Mouse (Mus musculus): ENCODE data around the gene Cox19. TPM values are rescaled to one million over a fixed set of nuclear protein-coding genes. Genes with fewer than 3 reads are reported as not detected.
"Not testable (repeated sequence)": the region's sequence is repeated elsewhere in the genome, so short reads cannot be mapped to it uniquely, and the experiment has no call there.

Gene Cox19
- polyA plus RNA-seq, 1 experiment from 2014 or later: 97.9 TPM

DNA sequence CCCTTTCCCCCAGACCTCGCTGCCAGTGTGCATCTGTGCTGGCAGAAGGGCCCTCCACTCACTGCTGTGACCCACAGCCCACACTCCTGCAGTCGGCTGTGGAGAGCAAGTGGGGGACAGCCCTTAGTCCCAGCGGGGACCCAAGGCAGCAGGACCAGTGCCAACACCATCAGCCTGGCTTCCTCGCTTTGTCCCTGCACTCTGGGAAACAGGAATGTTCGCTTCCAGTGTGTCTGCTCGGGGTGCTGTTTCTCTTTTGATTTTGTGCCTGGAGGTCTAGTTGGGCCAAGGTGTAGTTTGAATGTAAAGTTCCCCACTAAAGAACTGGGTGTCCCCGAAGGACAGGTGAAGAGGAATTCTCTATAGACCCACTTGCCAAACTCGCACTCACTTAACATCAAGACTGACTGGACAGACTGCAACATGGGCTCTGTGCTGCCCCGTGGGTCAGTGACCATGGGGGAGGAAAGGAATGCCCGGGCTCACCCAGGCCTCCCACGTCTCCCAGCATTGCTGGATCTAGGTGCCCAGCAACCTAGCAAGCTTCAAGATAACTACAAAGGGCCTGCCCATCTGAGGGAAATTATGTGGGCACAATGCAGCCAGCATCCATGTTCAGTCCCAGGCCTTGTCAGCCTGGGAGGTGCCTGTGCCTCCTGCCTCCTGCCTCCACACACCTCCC is 40.2 kb upstream of the Cox19 start:
- Histone ChIP-seq H3K36me3 (ENCODE audit: control insufficient read depth, insufficient read depth) (no peaks in the 10 kb centered on the region), H3K27me3 (replicated peaks; ENCODE audit: control insufficient read depth, insufficient read depth, low read length) (no peaks in the 10 kb centered on the region), H3K9me3 (ENCODE audit: control insufficient read depth, low read length) (no peaks in the 10 kb centered on the region), H3K4me1 (replicated peaks; ENCODE audit: control insufficient read depth, insufficient read depth, low read length) (peaks cover 3% of the 10 kb centered on the region), H3K9ac (replicated peaks; ENCODE audit: low read depth, low read length) (no peak overlapping the region), H3K4me3 (replicated peaks; ENCODE audit: low read length) (no peak overlapping the region), H3K4me2 (ENCODE audit: low read length) (no peak overlapping the region), H3K27ac (ENCODE audit: low read length) (peak overlapping the region; percentile 33; the same call in 1 of the 2 replicates)
- 75% methylated on average over 11 of the region's 11 CpGs for WGBS
- ATAC-seq: no peak

DNA sequence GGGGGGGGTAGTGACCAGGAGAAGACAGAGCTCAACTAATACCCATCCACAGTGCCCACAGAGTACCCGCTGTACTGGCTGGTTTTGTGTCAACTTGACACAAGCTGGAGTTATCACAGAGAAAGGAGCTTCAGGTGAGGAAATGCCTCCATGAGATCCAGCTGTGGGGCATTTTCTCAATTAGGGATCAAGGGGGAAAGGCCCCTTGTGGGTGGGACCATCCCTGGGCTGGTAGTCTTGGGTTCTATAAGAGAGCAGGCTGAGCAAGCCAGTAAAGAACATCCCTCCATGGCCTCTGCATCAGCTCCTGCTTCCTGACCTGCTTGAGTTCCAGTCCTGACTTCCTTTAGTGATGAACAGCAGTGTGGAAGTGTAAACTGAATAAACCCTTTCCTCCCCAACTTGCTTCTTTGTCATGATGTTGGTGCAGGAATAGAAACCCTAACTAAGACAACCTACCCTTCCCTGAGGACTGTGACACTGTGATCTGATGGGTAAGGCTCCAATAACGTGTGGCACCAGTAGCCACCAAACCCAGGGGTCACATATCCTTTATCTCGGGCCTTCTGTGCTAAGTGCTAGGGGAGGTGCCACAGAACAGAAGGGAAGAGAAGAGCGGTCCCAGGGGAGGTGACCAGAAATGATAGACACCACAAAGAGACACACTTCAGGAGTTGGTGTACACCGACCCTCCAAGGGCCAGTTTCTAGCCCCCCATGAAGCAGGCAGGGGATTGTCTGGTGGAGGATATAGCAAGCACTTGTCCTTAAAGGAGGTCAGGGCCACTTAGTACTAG is 39.3 kb upstream of the Cox19 start:
- H3K9ac ChIP-seq (replicated peaks; ENCODE audit: low read depth, low read length); ATAC-seq; H3K4me2 ChIP-seq (ENCODE audit: low read length); H3K4me3 ChIP-seq (replicated peaks; ENCODE audit: low read length); H3K36me3 ChIP-seq (ENCODE audit: control insufficient read depth, insufficient read depth); H3K27ac ChIP-seq (ENCODE audit: low read length); H3K9me3 ChIP-seq (ENCODE audit: control insufficient read depth, low read length); H3K27me3 ChIP-seq (replicated peaks; ENCODE audit: control insufficient read depth, insufficient read depth, low read length); H3K4me1 ChIP-seq (replicated peaks; ENCODE audit: control insufficient read depth, insufficient read depth, low read length): not testable (repeated sequence)
- WGBS: 80% methylated on average over 5 of the region's 5 CpGs

- Histone ChIP-seq H3K27me3 (replicated peaks; ENCODE audit: control insufficient read depth, insufficient read depth, low read length) (no peaks in the 10 kb centered on the region), H3K4me3 (replicated peaks; ENCODE audit: low read length) (no peak overlapping the region), H3K36me3 (ENCODE audit: control insufficient read depth, insufficient read depth) (no peaks in the 10 kb centered on the region), H3K4me1 (replicated peaks; ENCODE audit: control insufficient read depth, insufficient read depth, low read length) (peaks cover 3% of the 10 kb centered on the region), H3K9ac (replicated peaks; ENCODE audit: low read depth, low read length) (no peak overlapping the region), H3K4me2 (ENCODE audit: low read length) (no peak overlapping the region), H3K9me3 (ENCODE audit: control insufficient read depth, low read length) (no peaks in the 10 kb centered on the region), H3K27ac (ENCODE audit: low read length) (no peak overlapping the region)
- 37% methylated on average over 6 of the region's 6 CpGs for WGBS
- peak; percentile 71; the same call in 1 of the 2 replicates for ATAC-seq
These were observed 38.5 kb upstream of the Cox19 start for GRCm38 (mm10) chr5:139389676-139390061.

GRCm38 (mm10) chr5:139388694-139389675 is 37.8 kb upstream of the Cox19 start:
- no peaks in the 10 kb centered on the region for H3K36me3 ChIP-seq (ENCODE audit: control insufficient read depth, insufficient read depth)
- H3K4me3 ChIP-seq (replicated peaks; ENCODE audit: low read length): no peak overlapping the region
- peak; percentile 15; the same call in 1 of the 2 replicates for ATAC-seq
- no peak overlapping the region for H3K27ac ChIP-seq (ENCODE audit: low read length)
- H3K9ac ChIP-seq (replicated peaks; ENCODE audit: low read depth, low read length): no peak overlapping the region
- WGBS: 80% methylated on average over 17 of the region's 17 CpGs
- no peak overlapping the region for H3K4me2 ChIP-seq (ENCODE audit: low read length)
- H3K9me3 ChIP-seq (ENCODE audit: control insufficient read depth, low read length): no peaks in the 10 kb centered on the region
- peaks cover 3% of the 10 kb centered on the region for H3K4me1 ChIP-seq (replicated peaks; ENCODE audit: control insufficient read depth, insufficient read depth, low read length)
- H3K27me3 ChIP-seq (replicated peaks; ENCODE audit: control insufficient read depth, insufficient read depth, low read length): no peaks in the 10 kb centered on the region

GRCm38 (mm10) chr5:139388195-139388570 is 37.0 kb upstream of the Cox19 start:
- no peaks in the 10 kb centered on the region for H3K36me3 ChIP-seq (ENCODE audit: control insufficient read depth, insufficient read depth)
- 77% methylated on average over 4 of the region's 4 CpGs for WGBS
- no peak overlapping the region for H3K4me3 ChIP-seq (replicated peaks; ENCODE audit: low read length)
- no peaks in the 10 kb centered on the region for H3K27me3 ChIP-seq (replicated peaks; ENCODE audit: control insufficient read depth, insufficient read depth, low read length)
- H3K27ac ChIP-seq (ENCODE audit: low read length): no peak overlapping the region
- no peak overlapping the region for H3K9ac ChIP-seq (replicated peaks; ENCODE audit: low read depth, low read length)
- peaks cover 3% of the 10 kb centered on the region for H3K4me1 ChIP-seq (replicated peaks; ENCODE audit: control insufficient read depth, insufficient read depth, low read length)
- no peaks in the 10 kb centered on the region for H3K9me3 ChIP-seq (ENCODE audit: control insufficient read depth, low read length)
- no peak for ATAC-seq
- no peak overlapping the region for H3K4me2 ChIP-seq (ENCODE audit: low read length)

DNA sequence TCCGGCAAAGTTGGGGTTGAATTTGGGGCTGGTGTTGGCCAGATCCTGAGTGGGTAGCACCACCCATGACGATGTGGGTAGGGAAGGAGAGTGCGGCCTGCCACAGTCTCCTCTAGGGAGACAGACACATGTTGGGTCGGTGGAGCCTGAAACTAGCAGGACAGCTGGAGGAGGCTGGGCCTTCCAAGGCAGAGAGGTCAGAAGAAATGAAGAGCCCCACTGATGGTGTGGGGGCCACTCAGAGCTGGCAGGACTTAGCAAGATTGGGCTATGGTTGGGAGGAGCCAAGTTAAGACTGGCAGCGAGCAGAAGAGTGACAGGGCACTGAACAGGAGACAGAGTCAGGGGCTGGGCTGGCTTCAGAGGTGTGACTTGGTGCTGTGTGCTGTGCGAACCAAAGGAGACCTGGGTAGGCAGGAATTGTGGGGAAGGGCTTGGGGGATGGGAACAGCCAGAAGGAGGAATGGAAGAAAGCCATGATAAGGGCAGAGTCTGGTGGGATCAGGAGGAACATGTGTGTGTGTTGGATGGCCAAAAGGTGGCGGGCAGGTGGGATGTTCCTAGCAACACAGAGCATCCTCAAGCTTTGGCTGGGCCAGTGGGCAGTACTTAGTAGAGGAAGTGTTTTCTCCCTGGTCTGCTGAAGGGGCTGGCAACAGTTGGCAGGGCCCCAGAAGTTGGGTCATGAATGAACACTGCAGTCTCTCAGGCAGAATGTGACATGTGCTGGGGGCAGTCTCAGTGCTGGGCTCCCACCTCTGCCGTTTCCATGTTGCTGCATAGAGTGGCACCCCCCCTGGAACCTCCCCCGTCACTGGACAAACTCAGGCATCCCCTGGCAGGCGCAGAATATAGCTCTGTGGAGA is 36.3 kb upstream of the Cox19 start:
- 83% methylated on average over 10 of the region's 10 CpGs for WGBS
- 0 out of 2 replicates have a peak, but pooled peaks have one; percentile 21 for ATAC-seq
- no peak overlapping the region for H3K4me3 ChIP-seq (replicated peaks; ENCODE audit: low read length)
- no peaks in the 10 kb centered on the region for H3K9me3 ChIP-seq (ENCODE audit: control insufficient read depth, low read length)
- peaks cover 3% of the 10 kb centered on the region for H3K4me1 ChIP-seq (replicated peaks; ENCODE audit: control insufficient read depth, insufficient read depth, low read length)
- no peak overlapping the region for H3K4me2 ChIP-seq (ENCODE audit: low read length)
- H3K27me3 ChIP-seq (replicated peaks; ENCODE audit: control insufficient read depth, insufficient read depth, low read length): no peaks in the 10 kb centered on the region
- H3K36me3 ChIP-seq (ENCODE audit: control insufficient read depth, insufficient read depth): no peaks in the 10 kb centered on the region
- no peak overlapping the region for H3K27ac ChIP-seq (ENCODE audit: low read length)
- H3K9ac ChIP-seq (replicated peaks; ENCODE audit: low read depth, low read length): no peak overlapping the region

- Histone ChIP-seq H3K27ac (ENCODE audit: low read length) (no peak overlapping the region), H3K9me3 (ENCODE audit: control insufficient read depth, low read length) (no peaks in the 10 kb centered on the region), H3K4me3 (replicated peaks; ENCODE audit: low read length) (no peak overlapping the region), H3K36me3 (ENCODE audit: control insufficient read depth, insufficient read depth) (no peaks in the 10 kb centered on the region), H3K4me1 (replicated peaks; ENCODE audit: control insufficient read depth, insufficient read depth, low read length) (peaks cover 5% of the 10 kb centered on the region), H3K27me3 (replicated peaks; ENCODE audit: control insufficient read depth, insufficient read depth, low read length) (no peaks in the 10 kb centered on the region), H3K9ac (replicated peaks; ENCODE audit: low read depth, low read length) (no peak overlapping the region), H3K4me2 (ENCODE audit: low read length) (no peak overlapping the region)
- no peak for ATAC-seq
- 91% methylated on average over 5 of the region's 5 CpGs for WGBS
These were observed 34.8 kb upstream of the Cox19 start for GRCm38 (mm10) chr5:139386047-139386446.

DNA sequence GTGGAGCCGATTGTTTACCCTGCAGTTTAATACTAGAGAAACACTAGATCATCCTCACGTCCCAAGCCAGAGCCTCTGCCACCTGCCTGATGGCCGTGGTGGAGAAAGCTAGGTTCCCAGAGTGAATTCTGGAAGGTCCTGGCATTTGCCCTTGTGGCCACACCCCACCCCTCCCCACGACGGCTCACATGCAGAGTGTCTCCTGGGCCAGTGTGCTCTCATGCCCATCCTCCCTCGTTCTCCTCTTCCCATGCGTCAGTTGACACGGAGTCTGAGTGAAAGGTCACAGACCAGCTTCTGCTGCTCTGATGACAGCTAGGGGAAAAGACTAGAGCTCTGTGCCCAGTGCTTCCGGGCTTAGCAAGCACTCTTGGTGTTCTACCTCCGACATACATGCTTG is 33.3 kb upstream of the Cox19 start:
- no peak overlapping the region for H3K4me3 ChIP-seq (replicated peaks; ENCODE audit: low read length)
- no peaks in the 10 kb centered on the region for H3K27me3 ChIP-seq (replicated peaks; ENCODE audit: control insufficient read depth, insufficient read depth, low read length)
- ATAC-seq: no peak
- H3K4me2 ChIP-seq (ENCODE audit: low read length): no peak overlapping the region
- H3K9ac ChIP-seq (replicated peaks; ENCODE audit: low read depth, low read length): no peak overlapping the region
- H3K27ac ChIP-seq (ENCODE audit: low read length): no peak overlapping the region
- H3K9me3 ChIP-seq (ENCODE audit: control insufficient read depth, low read length): no peaks in the 10 kb centered on the region
- WGBS: 84% methylated on average over 10 of the region's 10 CpGs
- no peaks in the 10 kb centered on the region for H3K36me3 ChIP-seq (ENCODE audit: control insufficient read depth, insufficient read depth)
- peaks cover 15% of the 10 kb centered on the region for H3K4me1 ChIP-seq (replicated peaks; ENCODE audit: control insufficient read depth, insufficient read depth, low read length)

Data from forebrain, embryonic 16.5 days (tissue).